Mouse (Mus musculus): Measurements from ENCODE around the gene Kazn. TPM values are rescaled to one million over a fixed set of nuclear protein-coding genes. Genes with fewer than 3 reads are reported as not detected.

Kazn gene
- total and polyA plus RNA-seq, 3 experiments, result 1.3 to 9.7 (median 4.2) TPM

DNA sequence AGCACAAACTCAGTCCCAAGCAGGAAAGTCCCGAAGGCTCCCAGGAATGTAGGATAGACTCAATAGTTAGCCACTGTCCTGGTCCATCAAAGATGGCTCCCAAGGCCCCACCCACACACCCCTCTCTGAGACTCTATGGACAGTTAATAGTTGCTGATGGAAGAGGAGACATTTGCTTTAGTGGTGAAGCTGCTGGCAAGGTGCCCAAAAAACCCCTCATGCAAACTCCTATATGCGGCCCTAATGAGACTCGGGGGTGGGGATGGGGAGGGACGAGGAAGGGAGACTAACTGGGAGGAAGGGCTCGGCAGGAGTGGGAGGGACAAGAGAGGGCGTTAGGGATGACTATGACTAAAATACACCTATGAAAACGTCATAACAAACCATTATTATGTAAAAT, 29.7 kb downstream of the Kazn start:
- Histone ChIP-seq H3K4me1 (ENCODE audit: control insufficient read depth in 1 of 2, insufficient read depth in 2 of 2) (peaks cover 0 to 30% of the 10 kb centered on the region in 2 experiments; a peak in 2 of 4 replicates), H3K9ac (ENCODE audit: insufficient read depth, low read depth) (no peak overlapping the region), H3K4me2 (ENCODE audit: insufficient read depth, low read depth, poor library complexity, severe bottlenecking) (no peak overlapping the region), H3K36me3 (replicated peaks in 1 of 2; ENCODE audit: control insufficient read depth in 1 of 2, insufficient read depth in 1 of 2, low read length in 1 of 2) (peaks cover 8 to 38% of the 10 kb centered on the region in 2 experiments), H3K4me3 (replicated peaks in 1 of 3; ENCODE audit: low read depth in 2 of 3, low read length in 2 of 3, poor library complexity in 1 of 3) (no peak overlapping the region), H3K9me3 (replicated peaks; ENCODE audit: low read length) (no peaks in the 10 kb centered on the region), H3K27me3 (replicated peaks) (no peaks in the 10 kb centered on the region), H3K79me2 (replicated peaks; ENCODE audit: control insufficient read depth, extremely low read depth, insufficient read depth, poor library complexity, severe bottlenecking) (no peaks in the 10 kb centered on the region), H3K27ac (ENCODE audit: insufficient read depth, low read depth) (no peak overlapping the region)
- in situ Hi-C loops (cut with MboI; ENCODE audit: low pct_ligation_motif_present, low pct_unique_long_range_greater_than_20kb, low sequenced_read_pairs) (no loop called here), dilution Hi-C loops (cut with MboI; ENCODE audit: extremely low pct_ligation_motif_present, extremely low pct_unique_long_range_greater_than_20kb, low sequenced_read_pairs) (no loop called here)
- TF ChIP-seq MYC (IDR thresholded peaks at IDR 0.05; ENCODE audit: low read depth, low read length) (no peak), ZMIZ1 (IDR thresholded peaks at IDR 0.05; ENCODE audit: low read depth, low read length) (no peak), EP300 (IDR thresholded peaks at IDR 0.05; ENCODE audit: low read length) (no peak), CTCF (conservative IDR thresholded peaks at IDR 0.05 in 1 of 2, IDR thresholded peaks at IDR 0.05 in 1 of 2; ENCODE audit: low read depth in 2 of 2, low read length in 2 of 2) (no peak), ZKSCAN1 (IDR thresholded peaks at IDR 0.05; ENCODE audit: borderline replicate concordance, low read depth, low read length) (no peak), MAFK (IDR thresholded peaks at IDR 0.05; ENCODE audit: insufficient replicate concordance, low read length) (no peak), ETS1 (conservative IDR thresholded peaks at IDR 0.05; ENCODE audit: low read depth, low read length) (no peak), ELF1 (IDR thresholded peaks at IDR 0.05; ENCODE audit: low read depth, low read length) (no peak), SMC3 (IDR thresholded peaks at IDR 0.05; ENCODE audit: low read depth, low read length) (no peak), MEF2A (IDR thresholded peaks at IDR 0.05; ENCODE audit: borderline replicate concordance, low read depth, low read length) (no peak), RCOR1 (conservative IDR thresholded peaks at IDR 0.05; ENCODE audit: low read depth, low read length) (no peak), E2F4 (IDR thresholded peaks at IDR 0.05; ENCODE audit: insufficient replicate concordance, low read depth, low read length) (no peak), IRF4 (IDR thresholded peaks at IDR 0.05; ENCODE audit: low read depth, low read length) (no peak)
- no peak for DNase-seq (ENCODE audit: extremely low read depth)

DNA sequence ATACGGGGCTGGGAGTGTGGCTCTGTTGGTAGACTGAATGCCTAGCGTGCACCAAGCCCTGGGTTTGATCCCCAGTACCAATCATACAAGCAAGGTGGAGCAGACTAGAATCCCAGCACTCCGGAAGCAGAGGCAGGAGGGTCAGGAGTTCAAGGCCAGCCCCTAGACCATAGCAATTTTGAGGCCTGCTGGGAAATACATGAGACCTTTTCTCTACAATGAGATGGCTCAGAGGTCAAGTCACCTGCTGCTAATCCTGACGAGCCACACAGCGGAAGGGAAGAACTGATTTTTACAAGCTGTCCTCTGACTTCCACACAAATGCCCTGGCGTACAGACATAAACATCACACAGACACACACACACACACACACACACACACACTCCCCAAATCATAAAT, 33.5 kb downstream of the Kazn start:
- Histone ChIP-seq H3K4me3 (replicated peaks in 1 of 3; ENCODE audit: low read depth in 2 of 3, low read length in 2 of 3, poor library complexity in 1 of 3) (no peak overlapping the region), H3K27me3 (replicated peaks) (no peaks in the 10 kb centered on the region), H3K4me2 (ENCODE audit: insufficient read depth, low read depth, poor library complexity, severe bottlenecking) (no peak overlapping the region), H3K36me3 (replicated peaks in 1 of 2; ENCODE audit: control insufficient read depth in 1 of 2, insufficient read depth in 1 of 2, low read length in 1 of 2) (peaks cover 8 to 44% of the 10 kb centered on the region in 2 experiments), H3K79me2 (replicated peaks; ENCODE audit: control insufficient read depth, extremely low read depth, insufficient read depth, poor library complexity, severe bottlenecking) (no peaks in the 10 kb centered on the region), H3K4me1 (ENCODE audit: control insufficient read depth in 1 of 2, insufficient read depth in 2 of 2) (peaks cover 0 to 15% of the 10 kb centered on the region in 2 experiments; a peak in 2 of 4 replicates), H3K27ac (ENCODE audit: insufficient read depth, low read depth) (no peak overlapping the region), H3K9ac (ENCODE audit: insufficient read depth, low read depth) (no peak overlapping the region), H3K9me3 (replicated peaks; ENCODE audit: low read length) (no peaks in the 10 kb centered on the region)
- in situ Hi-C loops (cut with MboI; ENCODE audit: low pct_ligation_motif_present, low pct_unique_long_range_greater_than_20kb, low sequenced_read_pairs), result no loop called here
- dilution Hi-C loops (cut with MboI; ENCODE audit: extremely low pct_ligation_motif_present, extremely low pct_unique_long_range_greater_than_20kb, low sequenced_read_pairs), result no loop called here
- TF ChIP-seq MAX (IDR thresholded peaks at IDR 0.05; ENCODE audit: low read length) (no peak), ETS1 (conservative IDR thresholded peaks at IDR 0.05; ENCODE audit: low read depth, low read length) (no peak), NRF1 (IDR thresholded peaks at IDR 0.05; ENCODE audit: low read depth, low read length) (no peak), ZNF384 (IDR thresholded peaks at IDR 0.05; ENCODE audit: low read depth, low read length) (no peak), TBP (conservative IDR thresholded peaks at IDR 0.05; ENCODE audit: low read depth, low read length) (no peak), SMC3 (IDR thresholded peaks at IDR 0.05; ENCODE audit: low read depth, low read length) (no peak), E2F4 (IDR thresholded peaks at IDR 0.05; ENCODE audit: insufficient replicate concordance, low read depth, low read length) (no peak), USF2 (conservative IDR thresholded peaks at IDR 0.05; ENCODE audit: low read depth, low read length) (no peak), IRF4 (IDR thresholded peaks at IDR 0.05; ENCODE audit: low read depth, low read length) (no peak), USF1 (IDR thresholded peaks at IDR 0.05; ENCODE audit: low read depth, low read length) (no peak), HCFC1 (IDR thresholded peaks at IDR 0.05; ENCODE audit: low read depth, low read length) (no peak), KAT2A (IDR thresholded peaks at IDR 0.05; ENCODE audit: insufficient replicate concordance, low read length) (no peak), POLR2A (IDR thresholded peaks at IDR 0.05; ENCODE audit: low read depth, low read length) (no peak), CHD2 (IDR thresholded peaks at IDR 0.05; ENCODE audit: low read length) (no peak), EP300 (IDR thresholded peaks at IDR 0.05; ENCODE audit: low read length) (no peak), PAX5 (IDR thresholded peaks at IDR 0.05; ENCODE audit: low read length) (no peak)
- DNase-seq (ENCODE audit: extremely low read depth), result no peak

Data from CH12.LX (cell line).